Mouse (Mus musculus): ENCODE results near the gene Sptssa. TPM values are rescaled to one million over a fixed set of nuclear protein-coding genes. Genes with fewer than 3 reads are reported as not detected.

The Sptssa gene
- polyA plus RNA-seq, 1 experiment = 54.3 TPM

GRCm38 (mm10) chr12:54608988-54609387, 47.4 kb downstream of the Sptssa start:
- Histone ChIP-seq H3K4me3 (ENCODE audit: extremely low read depth, insufficient read depth, insufficient read length) (no peak overlapping the region), H3K27ac (ENCODE audit: insufficient read depth, low read length) (no peak overlapping the region)
- 89% methylated on average over 6 of the region's 6 CpGs for whole genome bisulfite sequencing

GRCm38 (mm10) chr12:54605203-54605602, 51.2 kb downstream of the Sptssa start:
- TF ChIP-seq CTCF (IDR thresholded peaks at IDR 0.05; ENCODE audit: extremely low read depth, insufficient read depth, insufficient read length, insufficient replicate concordance) (no peak), POLR2A (IDR thresholded peaks at IDR 0.05; ENCODE audit: low read depth, low read length) (no peak)
- Histone ChIP-seq H3K27ac (ENCODE audit: insufficient read depth, low read length) (no peak overlapping the region), H3K36me3 (ENCODE audit: control insufficient read depth, insufficient read depth, low read length) (no peaks in the 10 kb centered on the region), H3K4me1 (ENCODE audit: control insufficient read depth, insufficient read depth, insufficient read length) (no peaks in the 10 kb centered on the region), H3K27me3 (ENCODE audit: control insufficient read depth, insufficient read depth, low read length) (no peaks in the 10 kb centered on the region), H3K4me3 (ENCODE audit: extremely low read depth, insufficient read depth, insufficient read length) (no peak overlapping the region)
- no peak for DNase-seq (ENCODE audit: low read depth in 1 of 2, low spot score in 2 of 2)
- WGBS = 67% methylated on average over 3 of the region's 3 CpGs

More at GRCm38 (mm10) chr12:54608988-54609387, 47.4 kb downstream of the Sptssa start:
- TF ChIP-seq CTCF (IDR thresholded peaks at IDR 0.05; ENCODE audit: extremely low read depth, insufficient read depth, insufficient read length, insufficient replicate concordance) (no peak), POLR2A (IDR thresholded peaks at IDR 0.05; ENCODE audit: low read depth, low read length) (no peak)
- H3K4me1 ChIP-seq (ENCODE audit: control insufficient read depth, insufficient read depth, insufficient read length) = no peaks in the 10 kb centered on the region
- DNase-seq (ENCODE audit: low read depth in 1 of 2, low spot score in 2 of 2) = no peak
- H3K36me3 ChIP-seq (ENCODE audit: control insufficient read depth, insufficient read depth, low read length) = no peaks in the 10 kb centered on the region
- no peaks in the 10 kb centered on the region for H3K27me3 ChIP-seq (ENCODE audit: control insufficient read depth, insufficient read depth, low read length)

- DNase-seq (ENCODE audit: low read depth in 1 of 2, low spot score in 2 of 2) = no peak
- 85% methylated on average over 9 of the region's 9 CpGs for WGBS
- no peak for TF ChIP-seq POLR2A (IDR thresholded peaks at IDR 0.05; ENCODE audit: low read depth, low read length)
- no peak for TF ChIP-seq CTCF (IDR thresholded peaks at IDR 0.05; ENCODE audit: extremely low read depth, insufficient read depth, insufficient read length, insufficient replicate concordance)
- H3K4me3 ChIP-seq (ENCODE audit: extremely low read depth, insufficient read depth, insufficient read length) = no peak overlapping the region
- no peaks in the 10 kb centered on the region for H3K36me3 ChIP-seq (ENCODE audit: control insufficient read depth, insufficient read depth, low read length)
- H3K4me1 ChIP-seq (ENCODE audit: control insufficient read depth, insufficient read depth, insufficient read length) = no peaks in the 10 kb centered on the region
- no peaks in the 10 kb centered on the region for H3K27me3 ChIP-seq (ENCODE audit: control insufficient read depth, insufficient read depth, low read length)
- H3K27ac ChIP-seq (ENCODE audit: insufficient read depth, low read length) = no peak overlapping the region
Measured at GRCm38 (mm10) chr12:54603542-54604167, 52.7 kb downstream of the Sptssa start.

GRCm38 (mm10) chr12:54600482-54600881, 55.9 kb downstream of the Sptssa start:
- no peaks in the 10 kb centered on the region for H3K4me1 ChIP-seq (ENCODE audit: control insufficient read depth, insufficient read depth, insufficient read length)
- no peak for TF ChIP-seq POLR2A (IDR thresholded peaks at IDR 0.05; ENCODE audit: low read depth, low read length)
- TF ChIP-seq CTCF (IDR thresholded peaks at IDR 0.05; ENCODE audit: extremely low read depth, insufficient read depth, insufficient read length, insufficient replicate concordance) = no peak
- 91% methylated on average over 4 of the region's 4 CpGs for WGBS
- H3K4me3 ChIP-seq (ENCODE audit: extremely low read depth, insufficient read depth, insufficient read length) = no peak overlapping the region
- H3K36me3 ChIP-seq (ENCODE audit: control insufficient read depth, insufficient read depth, low read length) = no peaks in the 10 kb centered on the region
- no peak overlapping the region for H3K27ac ChIP-seq (ENCODE audit: insufficient read depth, low read length)
- DNase-seq (ENCODE audit: low read depth in 1 of 2, low spot score in 2 of 2) = no peak
- no peaks in the 10 kb centered on the region for H3K27me3 ChIP-seq (ENCODE audit: control insufficient read depth, insufficient read depth, low read length)

GRCm38 (mm10) chr12:54598358-54598757, 58.0 kb downstream of the Sptssa start:
- H3K4me3 ChIP-seq (ENCODE audit: extremely low read depth, insufficient read depth, insufficient read length) = no peak overlapping the region
- no peak overlapping the region for H3K27ac ChIP-seq (ENCODE audit: insufficient read depth, low read length)
- TF ChIP-seq POLR2A (IDR thresholded peaks at IDR 0.05; ENCODE audit: low read depth, low read length) = no peak
- no peak for TF ChIP-seq CTCF (IDR thresholded peaks at IDR 0.05; ENCODE audit: extremely low read depth, insufficient read depth, insufficient read length, insufficient replicate concordance)
- H3K27me3 ChIP-seq (ENCODE audit: control insufficient read depth, insufficient read depth, low read length) = no peaks in the 10 kb centered on the region
- no peaks in the 10 kb centered on the region for H3K4me1 ChIP-seq (ENCODE audit: control insufficient read depth, insufficient read depth, insufficient read length)
- H3K36me3 ChIP-seq (ENCODE audit: control insufficient read depth, insufficient read depth, low read length) = no peaks in the 10 kb centered on the region
- no peak for DNase-seq (ENCODE audit: low read depth in 1 of 2, low spot score in 2 of 2)
- 94% methylated on average over 3 of the region's 3 CpGs for WGBS

- TF ChIP-seq CTCF (IDR thresholded peaks at IDR 0.05; ENCODE audit: extremely low read depth, insufficient read depth, insufficient read length, insufficient replicate concordance) (no peak), POLR2A (IDR thresholded peaks at IDR 0.05; ENCODE audit: low read depth, low read length) (no peak)
- DNase-seq (ENCODE audit: low read depth in 1 of 2, low spot score in 2 of 2) = no peak
- Histone ChIP-seq H3K4me3 (ENCODE audit: extremely low read depth, insufficient read depth, insufficient read length) (no peak overlapping the region), H3K27ac (ENCODE audit: insufficient read depth, low read length) (no peak overlapping the region), H3K36me3 (ENCODE audit: control insufficient read depth, insufficient read depth, low read length) (no peaks in the 10 kb centered on the region), H3K27me3 (ENCODE audit: control insufficient read depth, insufficient read depth, low read length) (no peaks in the 10 kb centered on the region), H3K4me1 (ENCODE audit: control insufficient read depth, insufficient read depth, insufficient read length) (no peaks in the 10 kb centered on the region)
- 89% methylated on average over 4 of the region's 4 CpGs for WGBS
Measured at GRCm38 (mm10) chr12:54596715-54597114, 59.7 kb downstream of the Sptssa start.

Other genes starting within 250 kb of the Sptssa start
- gene Eapp, start 39.3 kb upstream of the Sptssa start, polyA plus RNA-seq (2012; rRNA removed) = 5.2 and 7.1 TPM in 2 replicates
- 8.9 and 11.9 TPM in 2 replicates for gene Snx6, start 139.1 kb upstream of the Sptssa start, polyA plus RNA-seq (2012; rRNA removed)
- 2.0 and 3.4 TPM in 2 replicates for gene Cfl2, start 206.3 kb upstream of the Sptssa start, polyA plus RNA-seq (2012; rRNA removed)

Measured in spleen, adult 2 months (tissue).